Mouse (Mus musculus): ENCODE data around the gene Ankmy1. TPM values are rescaled to one million over a fixed set of nuclear protein-coding genes. Genes with fewer than 3 reads are reported as not detected.

Gene Ankmy1
- polyA plus RNA-seq, 1 experiment = not detected

DNA sequence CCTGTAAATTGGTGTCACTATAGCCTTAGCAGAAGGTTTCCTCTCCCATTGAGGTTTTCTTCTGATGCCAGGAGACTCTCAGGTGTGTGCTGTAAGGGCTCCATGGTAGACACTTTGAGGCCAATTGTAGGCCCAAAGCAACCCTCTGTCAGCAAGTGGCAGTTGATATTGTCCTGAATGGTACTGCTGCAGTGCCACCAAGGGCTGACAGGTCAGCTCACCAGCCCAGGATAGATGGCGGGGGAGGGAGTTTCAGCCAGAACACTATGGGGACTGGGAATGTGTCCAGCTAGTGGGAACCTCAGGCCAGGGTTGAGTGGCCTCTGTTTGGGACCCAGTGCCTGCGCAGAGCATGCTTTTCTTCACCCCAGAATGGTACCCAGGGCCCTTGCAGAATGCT, 50.3 kb downstream of the Ankmy1 start:
- Histone ChIP-seq H3K36me3 (ENCODE audit: control insufficient read depth, insufficient read depth, low read length) (no peaks in the 10 kb centered on the region), H3K4me1 (ENCODE audit: control insufficient read depth, insufficient read depth, insufficient read length, low read length) (no peaks in the 10 kb centered on the region; the same call in 1 of the 2 replicates), H3K27me3 (ENCODE audit: control insufficient read depth, insufficient read depth, low read length) (0 out of 2 replicates have a peak, but pooled peaks cover 8% of the 10 kb centered on the region), H3K27ac (ENCODE audit: insufficient read depth, low read depth, low read length) (no peak overlapping the region), H3K4me3 (ENCODE audit: low read depth, low read length) (no peak overlapping the region)
- WGBS = 84% methylated on average over 2 of the region's 2 CpGs
- TF ChIP-seq POLR2A (IDR thresholded peaks at IDR 0.05; ENCODE audit: low read depth, low read length) = no peak
- no peak for TF ChIP-seq CTCF (IDR thresholded peaks at IDR 0.05; ENCODE audit: extremely low read depth, insufficient read length, insufficient replicate concordance, low read depth, low read length)

GRCm38 (mm10) chr1:92849938-92850574, 52.6 kb downstream of the Ankmy1 start:
- Histone ChIP-seq H3K27me3 (ENCODE audit: control insufficient read depth, insufficient read depth, low read length) (0 out of 2 replicates have a peak, but pooled peaks cover 8% of the 10 kb centered on the region), H3K4me3 (ENCODE audit: low read depth, low read length) (peak overlapping the region; percentile 1; the same call in 1 of the 2 replicates), H3K36me3 (ENCODE audit: control insufficient read depth, insufficient read depth, low read length) (no peaks in the 10 kb centered on the region), H3K4me1 (ENCODE audit: control insufficient read depth, insufficient read depth, insufficient read length, low read length) (no peaks in the 10 kb centered on the region; the same call in 1 of the 2 replicates), H3K27ac (ENCODE audit: insufficient read depth, low read depth, low read length) (no peak overlapping the region)
- TF ChIP-seq POLR2A (IDR thresholded peaks at IDR 0.05; ENCODE audit: low read depth, low read length) (no peak), CTCF (IDR thresholded peaks at IDR 0.05; ENCODE audit: extremely low read depth, insufficient read length, insufficient replicate concordance, low read depth, low read length) (no peak)
- WGBS = 29% methylated on average over 13 of the region's 13 CpGs

- H3K27ac ChIP-seq (ENCODE audit: insufficient read depth, low read depth, low read length) = no peak overlapping the region
- 65% methylated on average over 2 of the region's 2 CpGs for WGBS
- H3K36me3 ChIP-seq (ENCODE audit: control insufficient read depth, insufficient read depth, low read length) = no peaks in the 10 kb centered on the region
- no peaks in the 10 kb centered on the region; the same call in 1 of the 2 replicates for H3K4me1 ChIP-seq (ENCODE audit: control insufficient read depth, insufficient read depth, insufficient read length, low read length)
- TF ChIP-seq POLR2A (IDR thresholded peaks at IDR 0.05; ENCODE audit: low read depth, low read length) = no peak
- TF ChIP-seq CTCF (IDR thresholded peaks at IDR 0.05; ENCODE audit: extremely low read depth, insufficient read length, insufficient replicate concordance, low read depth, low read length) = no peak
- 0 out of 2 replicates have a peak, but pooled peaks cover 8% of the 10 kb centered on the region for H3K27me3 ChIP-seq (ENCODE audit: control insufficient read depth, insufficient read depth, low read length)
- no peak overlapping the region for H3K4me3 ChIP-seq (ENCODE audit: low read depth, low read length)
These were observed 53.2 kb downstream of the Ankmy1 start for GRCm38 (mm10) chr1:92849491-92849890.

DNA sequence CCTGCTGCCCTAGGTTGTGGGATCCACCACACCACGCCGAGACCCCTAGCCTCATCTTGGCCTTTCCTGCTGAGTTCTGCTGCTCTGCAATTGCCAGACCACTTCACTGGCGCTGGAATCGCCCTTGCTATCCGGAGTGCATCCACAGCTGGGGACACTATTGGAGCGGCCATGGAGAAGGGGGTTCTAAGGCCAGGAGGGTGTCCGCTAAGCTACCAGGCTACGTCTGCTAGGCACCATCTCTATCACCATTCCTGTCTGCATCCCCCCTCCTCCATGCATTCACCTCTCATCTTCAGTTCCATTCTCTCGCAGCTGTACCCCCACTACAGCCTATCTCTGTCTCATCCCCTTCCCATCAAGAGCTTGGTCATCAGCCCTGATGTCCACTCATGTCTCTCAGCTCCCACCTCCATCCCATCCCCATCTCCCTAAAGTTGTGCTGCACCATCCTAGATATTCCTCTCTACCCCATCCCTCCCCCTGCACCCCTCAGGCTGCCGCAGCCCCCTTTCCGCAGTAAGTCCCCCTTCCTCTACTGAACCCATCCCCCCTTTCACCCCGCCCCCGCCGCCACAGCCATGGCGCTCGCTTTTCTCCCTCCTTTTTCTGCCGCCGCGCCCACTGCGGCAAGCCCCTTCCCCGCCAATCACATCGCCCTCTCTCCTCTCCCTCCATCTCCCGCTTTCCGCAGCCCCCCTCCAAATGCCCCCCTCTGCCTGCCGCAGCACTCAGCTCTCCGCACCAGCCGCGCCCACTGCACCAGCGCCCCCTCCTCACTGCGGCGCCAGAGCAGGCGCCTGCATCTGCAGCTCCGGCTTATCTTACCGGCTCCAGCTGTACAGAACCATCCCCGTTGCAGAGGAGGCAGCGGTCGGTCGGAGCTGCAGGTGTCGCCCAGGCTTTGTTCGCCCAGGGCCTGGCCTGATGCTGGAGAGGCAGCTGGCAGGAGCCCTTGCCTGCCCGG, 54.5 kb downstream of the Ankmy1 start:
- TF ChIP-seq CTCF (IDR thresholded peaks at IDR 0.05; ENCODE audit: extremely low read depth, insufficient read length, insufficient replicate concordance, low read depth, low read length) (no peak), POLR2A (IDR thresholded peaks at IDR 0.05; ENCODE audit: low read depth, low read length) (no peak)
- no peaks in the 10 kb centered on the region for H3K36me3 ChIP-seq (ENCODE audit: control insufficient read depth, insufficient read depth, low read length)
- H3K4me1 ChIP-seq (ENCODE audit: control insufficient read depth, insufficient read depth, insufficient read length, low read length) = no peaks in the 10 kb centered on the region; the same call in 1 of the 2 replicates
- WGBS = 25% methylated on average over 41 of the region's 41 CpGs
- 0 out of 2 replicates have a peak, but pooled peaks cover 8% of the 10 kb centered on the region for H3K27me3 ChIP-seq (ENCODE audit: control insufficient read depth, insufficient read depth, low read length)
- H3K4me3 ChIP-seq (ENCODE audit: low read depth, low read length) = no peak overlapping the region
- no peak overlapping the region for H3K27ac ChIP-seq (ENCODE audit: insufficient read depth, low read depth, low read length)

DNA sequence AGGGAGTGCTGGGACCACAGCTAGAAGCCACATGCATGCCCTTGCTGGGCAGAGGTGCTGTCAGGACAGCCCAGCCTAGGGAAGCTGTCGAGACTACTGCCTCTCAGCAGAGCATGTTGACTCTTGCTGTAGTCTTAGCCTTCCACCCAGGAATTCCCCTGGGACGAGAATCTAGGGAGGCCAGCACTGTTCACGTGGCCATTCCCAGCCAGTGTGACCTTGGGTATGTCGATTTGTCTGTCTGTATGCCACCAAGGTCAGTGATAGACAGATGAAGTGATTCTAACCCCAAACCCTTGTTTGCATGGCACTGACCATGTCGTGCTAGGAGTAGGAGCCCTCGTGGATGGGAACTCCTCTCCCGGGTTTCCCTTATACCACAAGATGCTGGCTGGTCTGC, 56.8 kb downstream of the Ankmy1 start:
- H3K36me3 ChIP-seq (ENCODE audit: control insufficient read depth, insufficient read depth, low read length) = no peaks in the 10 kb centered on the region
- 64% methylated on average over 7 of the region's 7 CpGs for WGBS
- no peak overlapping the region for H3K4me3 ChIP-seq (ENCODE audit: low read depth, low read length)
- TF ChIP-seq POLR2A (IDR thresholded peaks at IDR 0.05; ENCODE audit: low read depth, low read length) = no peak
- TF ChIP-seq CTCF (IDR thresholded peaks at IDR 0.05; ENCODE audit: extremely low read depth, insufficient read length, insufficient replicate concordance, low read depth, low read length) = no peak
- no peak overlapping the region for H3K27ac ChIP-seq (ENCODE audit: insufficient read depth, low read depth, low read length)
- H3K4me1 ChIP-seq (ENCODE audit: control insufficient read depth, insufficient read depth, insufficient read length, low read length) = no peaks in the 10 kb centered on the region; the same call in 1 of the 2 replicates
- 0 out of 2 replicates have a peak, but pooled peaks cover 8% of the 10 kb centered on the region for H3K27me3 ChIP-seq (ENCODE audit: control insufficient read depth, insufficient read depth, low read length)

DNA sequence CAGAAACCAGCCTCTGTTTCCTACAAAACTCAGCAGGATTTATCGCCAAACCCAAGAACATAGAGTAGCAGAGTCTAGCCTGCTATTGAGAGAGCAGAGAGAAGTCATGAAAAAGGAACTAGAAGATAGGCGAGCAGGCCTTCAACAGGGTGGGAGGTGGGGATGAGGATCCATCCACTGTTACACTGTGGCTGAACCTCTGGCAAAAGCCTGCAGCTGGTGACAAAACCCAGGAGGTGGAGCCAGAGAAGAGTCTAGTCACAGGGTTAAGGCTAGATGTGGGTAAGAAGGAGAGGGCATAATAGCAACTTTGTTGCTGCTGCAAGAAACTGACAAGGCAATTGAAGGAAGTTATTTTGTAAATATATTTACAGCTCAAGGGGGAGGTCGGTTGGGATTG, 61.3 kb downstream of the Ankmy1 start:
- Histone ChIP-seq H3K27ac (ENCODE audit: insufficient read depth, low read depth, low read length) (no peak overlapping the region), H3K4me3 (ENCODE audit: low read depth, low read length) (no peak overlapping the region), H3K4me1 (ENCODE audit: control insufficient read depth, insufficient read depth, insufficient read length, low read length) (no peaks in the 10 kb centered on the region), H3K27me3 (ENCODE audit: control insufficient read depth, insufficient read depth, low read length) (no peaks in the 10 kb centered on the region), H3K36me3 (ENCODE audit: control insufficient read depth, insufficient read depth, low read length) (no peaks in the 10 kb centered on the region)
- TF ChIP-seq CTCF (IDR thresholded peaks at IDR 0.05; ENCODE audit: extremely low read depth, insufficient read length, insufficient replicate concordance, low read depth, low read length) = no peak
- WGBS = 54% methylated on average over 3 of the region's 3 CpGs
